Mouse (Mus musculus): ENCODE measurements at regions not wholly inside any gene's neighbourhood (a gene's known extent, or its start where the extent isn't known, plus 50 kb on each side); places are given as distances from the start of the nearest gene placed in this dataset.

- TF ChIP-seq CTCF (IDR thresholded peaks at IDR 0.05; ENCODE audit: extremely low read depth, insufficient read length, insufficient replicate concordance, low read depth, low read length) (no peak), POLR2A (IDR thresholded peaks at IDR 0.05; ENCODE audit: low read depth, low read length) (no peak)
These were observed 90.3 kb upstream of the Lsm14a start for GRCm38 (mm10) chr7:34483368-34483767.
